Mouse (Mus musculus) hematopoietic stem cell, adult 5-6 weeks (primary cell): ENCODE results near the gene Cenpa. TPM values are rescaled to one million over a fixed set of nuclear protein-coding genes. Genes with fewer than 3 reads are reported as not detected.

Experiments used
- ATAC-seq, 2 experiments: fragments of 125-278 bp in 1 of 2; replicated peaks in 1 of 2; 2 replicates each; pipeline ENCODE4 v1.8.0; 2016 to 2017; ENCODE audit warnings: inconsistent platforms in 2 of 2, mild to moderate bottlenecking in 2 of 2, moderate number of reproducible peaks in 2 of 2, low read depth in 1 of 2, moderate TSS enrichment in 1 of 2; ENCODE audit not compliant: low FRiP score in 2 of 2, poor library complexity in 2 of 2, severe bottlenecking in 2 of 2, insufficient read depth in 1 of 2, low TSS enrichment in 1 of 2
- total RNA-seq: library from RNA; stranded (forward); fragments of 172-1452, 232-1000 nt; gene quantifications from 2 replicates; pipeline ENCODE4 v1.2.3, GENCODE M21; 2017

The Cenpa gene
- total RNA-seq = 74.1 and 81.4 TPM in 2 replicates

DNA sequence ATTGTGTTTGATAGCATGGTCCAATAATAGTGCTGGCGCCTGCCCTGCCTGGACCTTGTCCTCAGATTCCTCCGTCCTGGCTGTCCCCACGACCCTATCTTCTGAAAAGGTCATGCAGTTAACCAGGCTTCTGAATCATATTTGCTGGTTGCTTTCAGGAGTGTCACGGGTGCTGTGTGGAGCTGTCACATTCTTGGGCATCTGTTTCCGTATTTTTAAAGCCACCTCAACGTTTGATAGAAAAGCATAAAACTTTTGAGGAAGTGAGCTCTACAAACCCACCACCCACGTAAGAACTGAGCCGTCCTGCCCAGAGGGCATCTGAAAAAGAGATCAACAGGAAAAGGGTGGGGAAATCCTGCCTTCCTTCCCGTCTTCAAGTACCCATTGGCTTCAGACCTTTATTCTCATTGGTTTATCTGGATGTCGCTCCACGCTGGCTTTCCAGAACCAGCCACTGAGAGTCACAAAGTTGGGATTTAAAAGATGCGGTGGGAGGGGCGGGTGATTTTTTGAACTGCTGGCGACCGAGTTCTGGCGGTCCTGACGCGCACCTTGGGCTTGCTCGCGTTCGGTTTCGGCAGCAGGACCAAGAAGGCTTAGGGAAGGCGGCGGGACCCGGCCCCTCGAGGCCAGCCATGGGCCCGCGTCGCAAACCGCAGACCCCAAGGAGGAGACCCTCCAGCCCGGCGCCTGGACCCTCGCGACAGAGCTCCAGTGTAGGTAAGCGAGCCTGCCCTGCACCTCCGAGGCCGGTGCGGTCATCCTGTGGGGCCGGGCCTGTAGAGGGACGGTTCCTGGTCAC, at the start of gene Cenpa:
TSS of gene Cenpa (plus strand) at position 387 of the 805 bp plus-strand sequence.
- ATAC-seq = peak; percentile 97

DNA sequence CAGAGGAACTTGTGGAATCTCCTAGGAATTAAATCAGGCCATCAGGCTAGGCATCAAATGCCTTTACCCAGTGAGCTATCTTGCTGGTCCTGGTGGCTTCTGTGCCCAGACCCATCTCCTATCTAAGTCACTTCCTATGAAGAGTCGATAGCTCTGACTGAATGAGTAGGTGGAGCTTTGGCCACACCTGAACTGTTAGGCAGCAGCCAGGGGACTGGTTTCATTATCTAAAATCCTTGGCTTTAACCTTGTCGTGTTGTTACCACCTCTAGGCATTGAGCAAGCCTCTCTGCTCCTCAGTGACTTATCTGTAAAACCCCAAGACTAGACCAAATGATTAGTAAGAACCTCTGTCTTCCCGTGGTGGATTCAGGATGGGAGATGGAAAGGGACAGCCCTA, 49.2 kb upstream of the Cenpa start:
- ATAC-seq = no peak

DNA sequence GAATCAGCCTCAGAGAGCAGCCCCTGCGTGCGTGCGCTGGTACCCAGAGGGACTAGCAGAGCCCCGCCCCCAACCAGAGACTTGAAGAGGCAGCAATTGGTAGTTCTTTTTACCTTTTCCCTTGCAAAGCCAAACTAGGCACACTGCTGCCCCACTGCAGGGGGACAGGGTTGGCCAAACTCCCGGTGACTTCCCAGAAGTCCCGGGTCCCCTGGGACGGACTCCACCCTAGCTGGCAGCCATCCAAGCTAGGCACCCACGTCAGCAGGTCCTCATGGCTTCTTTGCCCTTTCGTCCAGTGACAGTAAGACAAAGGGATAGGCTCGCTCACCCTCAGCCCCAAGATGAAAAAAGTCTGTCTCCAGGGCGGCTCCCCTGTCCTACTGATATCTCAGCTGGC, 48.7 kb upstream of the Cenpa start:
- no peak for ATAC-seq

DNA sequence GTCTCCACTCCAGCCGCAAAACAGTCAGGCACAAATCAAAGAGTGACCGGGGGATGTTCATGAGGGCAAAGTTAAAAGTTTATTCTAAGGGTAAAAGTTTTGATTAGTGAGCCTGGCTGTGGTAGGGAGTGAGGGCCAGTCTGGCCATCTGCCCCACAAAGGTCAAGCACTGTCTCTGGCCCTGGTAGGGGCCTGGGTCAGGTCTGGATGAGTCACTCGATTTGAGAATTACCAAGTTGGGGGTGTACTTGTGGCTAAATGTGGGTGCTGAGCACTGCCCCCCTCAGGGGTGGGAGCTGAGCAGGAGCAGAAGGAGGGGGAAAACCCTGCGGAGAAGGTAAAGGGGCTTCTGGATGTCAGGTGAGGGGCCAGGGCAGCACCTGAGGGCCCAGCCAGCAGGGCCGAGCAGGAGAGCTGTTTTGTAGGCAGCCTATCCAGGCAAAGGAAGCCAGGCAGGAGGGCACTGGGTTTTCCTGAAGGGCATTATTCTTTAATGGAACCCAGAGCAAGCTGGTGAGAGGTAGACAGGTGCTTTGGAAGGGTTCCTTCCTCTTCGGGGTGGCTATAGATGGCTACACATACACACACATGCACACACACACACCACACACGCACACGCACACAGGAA, 48.1 kb upstream of the Cenpa start:
- ATAC-seq = no peak

DNA sequence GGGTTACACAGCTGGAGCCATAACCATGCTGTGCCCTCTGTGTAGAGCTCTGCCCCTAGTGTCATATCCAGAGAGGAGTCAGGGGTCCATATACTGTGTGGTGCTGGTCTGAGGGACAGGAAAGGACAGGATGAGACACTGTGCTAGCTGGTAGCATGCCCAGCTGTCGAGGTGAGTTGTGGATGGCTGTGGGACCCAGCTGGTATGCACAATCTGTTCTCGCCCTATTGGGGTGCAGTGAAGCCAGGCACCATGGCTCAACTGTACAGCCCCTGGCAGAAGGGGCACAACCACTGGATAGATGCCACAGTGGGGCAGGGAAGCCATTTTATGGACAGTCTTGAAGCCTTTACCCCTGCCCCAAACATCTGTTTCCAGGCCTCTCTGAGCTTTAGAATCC, 47.4 kb upstream of the Cenpa start:
- ATAC-seq = no peak

DNA sequence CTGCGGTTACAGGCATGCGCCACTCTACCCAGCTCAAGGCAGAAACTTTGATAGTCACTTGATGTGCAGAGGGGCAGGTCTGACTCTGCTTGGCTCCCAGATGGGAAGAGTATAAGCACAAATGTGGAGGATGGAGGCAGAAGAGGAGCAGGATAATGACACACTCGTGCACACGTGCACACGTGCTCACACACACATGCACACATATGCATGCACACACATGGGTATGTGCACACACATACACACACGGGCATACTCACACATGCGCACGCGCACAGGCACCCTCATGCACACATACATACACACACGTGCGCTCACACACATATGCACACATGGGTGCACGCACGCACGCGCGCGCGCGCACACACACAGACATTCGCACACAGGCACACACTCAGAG, 46.0 kb upstream of the Cenpa start:
- ATAC-seq = no peak

DNA sequence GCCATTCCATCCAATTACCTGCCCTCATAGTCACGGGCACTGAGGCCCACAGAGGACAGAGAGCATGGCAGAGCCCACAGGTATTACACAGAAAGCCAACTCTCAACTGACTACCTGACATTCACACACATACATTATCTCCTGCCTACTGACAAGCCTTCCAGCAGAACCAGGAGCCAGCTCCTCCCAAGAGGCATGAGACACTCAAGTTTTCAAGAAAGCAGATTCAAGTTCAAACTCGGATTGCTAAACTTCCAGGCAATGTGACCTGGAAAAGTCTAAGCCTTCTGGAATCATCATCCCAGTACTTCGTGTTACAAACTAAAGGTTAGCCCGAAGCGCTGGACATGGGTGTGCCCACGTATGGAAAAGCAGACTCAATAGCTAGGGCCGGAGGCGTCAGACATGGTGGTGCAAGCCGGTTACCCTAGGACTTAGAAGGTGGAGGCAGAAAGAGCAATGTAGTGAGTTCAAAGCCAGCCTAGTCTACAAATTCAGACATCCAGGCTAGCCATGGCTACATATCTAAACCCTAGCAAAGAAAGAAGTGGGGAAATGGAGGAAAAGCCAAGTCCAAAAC, 45.3 kb upstream of the Cenpa start:
- ATAC-seq = no peak

DNA sequence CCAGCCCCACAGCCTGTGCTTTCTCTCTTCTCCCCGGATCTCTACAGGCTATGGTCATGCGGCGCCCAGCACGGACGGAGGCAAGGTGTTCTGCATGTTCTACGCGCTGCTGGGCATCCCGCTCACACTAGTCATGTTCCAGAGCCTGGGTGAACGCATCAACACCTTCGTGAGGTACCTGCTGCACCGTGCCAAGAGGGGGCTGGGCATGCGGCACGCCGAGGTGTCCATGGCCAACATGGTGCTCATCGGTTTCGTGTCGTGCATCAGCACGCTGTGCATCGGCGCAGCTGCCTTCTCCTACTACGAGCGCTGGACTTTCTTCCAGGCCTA, 44.8 kb upstream of the Cenpa start:
- ATAC-seq = no peak

DNA sequence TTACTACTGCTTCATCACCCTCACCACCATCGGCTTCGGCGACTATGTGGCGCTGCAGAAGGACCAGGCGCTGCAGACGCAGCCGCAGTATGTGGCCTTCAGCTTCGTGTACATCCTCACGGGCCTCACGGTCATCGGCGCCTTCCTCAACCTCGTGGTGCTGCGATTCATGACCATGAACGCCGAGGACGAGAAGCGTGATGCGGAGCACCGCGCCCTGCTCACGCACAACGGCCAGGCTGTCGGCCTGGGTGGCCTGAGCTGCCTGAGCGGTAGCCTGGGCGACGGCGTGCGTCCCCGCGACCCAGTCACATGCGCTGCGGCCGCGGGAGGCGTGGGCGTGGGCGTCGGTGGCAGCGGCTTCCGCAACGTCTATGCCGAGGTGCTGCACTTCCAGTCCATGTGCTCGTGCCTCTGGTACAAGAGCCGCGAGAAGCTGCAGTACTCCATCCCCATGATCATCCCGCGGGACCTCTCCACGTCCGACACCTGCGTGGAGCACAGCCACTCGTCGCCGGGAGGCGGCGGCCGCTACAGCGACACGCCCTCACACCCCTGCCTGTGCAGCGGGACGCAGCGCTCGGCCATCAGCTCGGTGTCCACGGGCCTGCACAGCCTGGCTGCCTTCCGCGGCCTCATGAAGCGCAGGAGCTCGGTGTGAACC, 44.3 kb upstream of the Cenpa start:
- ATAC-seq = peak; percentile 24 to 61; a peak in 3 of 4 replicates

DNA sequence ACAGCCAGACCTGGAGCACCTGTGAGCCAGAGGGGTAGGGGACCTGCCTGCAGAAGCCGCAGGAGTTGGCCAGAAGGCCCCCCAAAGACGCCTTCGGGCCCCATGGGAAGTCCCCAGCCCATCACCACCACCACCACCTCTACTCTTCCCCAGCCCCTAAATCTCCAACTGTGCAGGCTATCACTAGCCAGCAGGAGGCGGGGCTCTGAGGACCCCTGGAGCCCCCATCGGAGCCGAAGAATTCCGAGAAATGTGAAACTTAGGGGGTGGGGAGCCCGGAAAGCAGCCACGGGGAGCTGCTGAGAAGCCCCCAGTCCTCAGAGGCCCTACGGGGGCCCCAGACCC, 43.8 kb upstream of the Cenpa start:
- no peak for ATAC-seq

DNA sequence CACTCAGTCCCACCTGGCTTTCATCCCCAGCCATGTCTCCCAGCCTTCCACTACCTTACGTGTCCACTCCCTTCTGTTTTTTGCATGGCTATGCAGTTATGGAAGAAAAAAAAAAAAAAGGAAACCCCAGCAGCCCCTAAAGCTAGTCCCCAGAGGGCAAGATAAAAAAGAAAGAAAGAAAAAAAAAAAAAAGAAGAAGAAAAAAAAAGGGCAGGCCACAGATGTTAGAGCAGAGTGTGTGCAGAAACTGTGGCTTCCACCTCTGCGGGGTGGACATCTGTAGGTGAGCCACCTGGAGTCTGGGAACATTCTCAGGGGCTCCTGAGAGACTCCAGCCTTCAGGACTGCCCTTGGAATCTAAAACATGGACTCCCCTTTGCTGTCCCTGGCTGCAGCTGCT, 43.2 kb upstream of the Cenpa start:
- no peak for ATAC-seq

DNA sequence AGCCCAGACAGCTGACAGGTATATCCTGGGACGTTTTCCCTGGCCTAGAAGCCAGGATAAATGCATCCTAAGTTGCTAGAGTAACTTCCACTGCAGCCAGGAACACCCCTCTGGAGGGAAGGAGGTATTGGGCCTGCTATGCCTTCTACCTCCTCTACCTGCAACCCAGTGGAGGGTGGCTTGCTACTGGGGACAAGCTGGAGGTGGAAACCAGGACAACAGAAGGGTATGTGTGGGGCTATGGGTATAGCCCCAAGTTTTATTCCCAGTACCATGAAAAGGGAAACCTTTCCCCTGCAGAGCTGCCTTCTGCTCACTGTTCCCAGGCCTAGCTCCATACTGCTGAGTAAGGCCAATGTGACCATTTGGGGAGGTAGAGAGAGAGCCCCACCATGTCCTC, 42.3 kb upstream of the Cenpa start:
- no peak for ATAC-seq

DNA sequence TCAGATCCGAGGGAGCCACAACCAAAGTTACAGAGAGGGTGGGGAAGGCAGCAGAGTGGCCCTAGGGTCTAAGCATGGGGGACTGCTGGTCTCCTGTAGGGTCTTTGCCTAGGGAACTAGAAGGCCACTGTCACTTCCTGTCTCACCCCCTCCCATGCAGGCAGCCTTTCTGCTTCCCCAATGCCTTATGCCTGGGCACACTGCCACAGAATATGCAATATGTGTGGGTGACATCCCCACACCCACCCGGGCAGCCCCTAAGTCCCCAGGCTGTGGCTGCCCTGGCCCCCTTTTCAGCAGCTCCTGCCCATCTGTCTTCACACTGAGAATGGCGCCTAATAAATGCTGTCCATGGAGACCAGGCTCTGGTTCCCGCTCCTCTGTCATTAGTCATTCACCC, 41.7 kb upstream of the Cenpa start:
- peak; percentile 44 to 51 for ATAC-seq

DNA sequence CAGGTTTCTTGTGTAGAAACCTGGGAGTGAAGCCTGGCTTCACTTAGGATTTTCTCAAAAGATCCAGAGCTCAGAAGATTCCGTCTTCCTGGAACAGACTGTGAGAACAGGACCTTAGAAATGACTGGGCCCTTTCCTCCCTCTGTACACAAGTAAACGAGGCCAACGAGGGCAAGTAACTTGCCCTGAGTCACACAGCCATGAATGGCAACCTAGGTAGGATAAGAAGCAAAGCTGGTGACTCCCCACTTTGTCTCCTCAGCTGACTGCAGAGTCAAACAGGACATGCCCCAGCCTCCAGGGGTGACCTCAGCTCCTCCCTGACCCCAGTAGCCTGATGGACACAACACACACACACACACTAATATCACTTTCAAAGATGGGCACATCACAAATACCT, 41.2 kb upstream of the Cenpa start:
- no peak for ATAC-seq

DNA sequence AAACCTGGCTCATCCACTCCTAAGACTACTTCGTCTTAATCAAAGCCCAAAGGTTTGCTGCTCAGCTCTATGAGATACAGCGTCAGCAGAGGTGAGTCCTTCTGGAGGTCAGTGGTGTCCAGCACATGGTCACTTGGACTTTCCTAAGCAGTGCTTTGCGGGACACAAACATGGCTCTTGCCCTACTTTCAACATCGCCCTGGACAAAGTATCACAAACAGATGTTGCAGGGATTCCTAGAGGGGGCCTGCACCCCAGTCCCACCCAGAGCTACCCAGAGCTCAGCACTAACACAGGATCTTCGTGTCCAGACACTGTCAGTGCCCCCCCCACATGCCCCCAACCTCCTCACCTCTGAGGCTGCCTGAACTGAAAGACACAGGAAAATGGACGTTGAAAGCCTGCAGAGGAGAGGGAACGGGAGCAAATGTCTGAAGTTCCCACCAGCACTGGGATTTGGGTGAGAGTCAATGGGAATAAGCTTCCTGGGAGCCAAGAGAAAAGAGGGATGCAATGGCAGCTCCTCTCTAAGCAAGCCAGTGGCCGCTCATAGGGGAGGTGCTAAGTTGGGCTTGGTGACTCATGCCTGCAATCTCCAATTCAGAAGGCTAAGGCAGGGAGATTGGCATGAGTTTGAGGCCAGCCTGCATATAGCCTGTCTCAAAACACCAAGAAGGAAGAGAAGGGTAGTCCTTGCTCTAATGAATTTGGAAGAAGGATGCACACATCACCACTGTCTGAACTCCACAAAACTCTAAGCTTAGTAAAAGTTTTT, 40.1 kb upstream of the Cenpa start:
- ATAC-seq = no peak

DNA sequence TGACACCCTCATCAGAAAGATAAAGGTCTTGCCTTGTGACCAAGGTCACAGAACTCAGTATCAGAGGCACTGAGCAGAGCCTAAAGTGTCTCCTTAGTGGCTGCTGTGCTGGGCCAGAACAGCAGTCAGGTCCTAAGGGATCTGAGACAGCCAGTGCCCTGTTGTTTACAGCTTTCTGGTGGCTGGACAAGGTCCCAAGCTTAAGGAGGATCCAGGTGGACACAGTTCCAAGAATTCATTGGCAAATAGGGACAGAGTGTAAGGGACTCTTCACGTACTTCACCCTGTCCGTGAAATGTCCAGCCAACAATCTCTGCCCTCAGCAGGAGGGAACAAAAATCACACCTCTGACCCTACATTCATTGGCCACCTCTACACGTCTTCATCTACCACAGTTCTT, 38.1 kb upstream of the Cenpa start:
- no peak for ATAC-seq

DNA sequence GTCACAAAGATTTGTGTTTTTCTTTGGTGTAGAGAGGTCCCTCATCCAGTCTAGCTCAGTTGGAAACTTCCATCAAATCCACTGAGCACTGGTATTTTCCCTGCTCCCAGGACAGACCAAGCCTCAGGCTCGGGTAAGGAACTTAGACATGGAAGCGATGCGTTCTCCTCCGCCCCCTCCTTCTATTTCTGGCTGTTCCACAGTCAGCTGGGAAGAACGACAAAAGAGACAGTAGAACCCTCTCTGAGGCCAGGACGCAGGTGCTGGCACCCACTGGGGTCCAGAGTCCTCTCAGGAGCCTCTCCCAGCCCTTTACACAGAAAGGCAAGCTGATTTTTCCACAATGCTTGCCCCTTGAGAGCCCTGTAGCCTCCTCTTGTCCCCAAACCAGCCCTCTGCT, 36.2 kb upstream of the Cenpa start:
- ATAC-seq = no peak

DNA sequence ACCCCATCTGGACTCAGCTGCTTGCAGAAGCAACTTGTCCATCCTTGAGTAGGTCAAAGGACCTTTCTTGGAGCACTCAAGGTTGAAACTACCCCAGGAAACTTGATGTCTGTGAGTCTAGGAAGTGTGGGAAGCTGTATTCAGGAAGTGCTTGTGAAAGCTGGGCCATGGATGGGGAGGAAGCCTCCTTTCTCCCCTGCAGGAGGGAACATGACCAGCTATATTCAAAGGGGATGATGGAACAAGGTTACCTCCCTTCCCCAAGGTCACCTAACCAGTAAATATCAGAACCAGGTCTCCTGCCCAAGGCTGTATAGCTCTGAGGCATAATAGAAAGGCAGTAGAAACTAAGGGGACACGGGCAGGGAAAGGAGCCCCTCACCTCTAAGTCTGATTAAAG, 34.4 kb upstream of the Cenpa start:
- ATAC-seq = no peak
